9 mouse cellular contexts compared by ENCODE assay signal in the genomic region with DNA sequence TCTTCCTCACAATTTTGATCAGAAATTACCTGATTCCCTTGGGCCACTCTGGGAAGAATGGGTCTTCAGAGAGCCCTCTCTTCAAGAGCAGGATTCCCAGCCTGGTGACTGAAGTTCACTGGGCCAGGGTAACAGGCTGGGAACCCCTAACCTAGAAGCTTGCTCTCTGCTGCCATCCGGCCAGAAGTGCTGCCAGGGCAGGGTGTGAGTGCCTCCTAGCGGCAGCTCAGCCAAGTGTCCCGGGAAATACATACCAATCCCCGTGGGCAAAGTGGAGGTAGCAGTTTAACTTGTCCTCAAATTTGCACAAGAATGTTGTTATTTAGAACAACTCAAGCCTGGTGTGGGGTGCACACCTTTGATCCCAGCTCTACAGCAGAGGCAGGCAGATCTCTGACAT. TPM values are rescaled to one million over a fixed set of nuclear protein-coding genes. Genes with fewer than 3 reads are reported as not detected.
A peak's percentile ranks its signal among the peaks of the same experiment; 100 is the strongest.
DNase-seq lines count a peak whose midpoint lies in the region; ATAC-seq and TF ChIP-seq lines count a peak whose summit lies in the region.
"Had no signal": no experiment of that assay in that cellular context is flagged by ENCODE, and none has a peak within 500 bp of the region (broad histone marks: within the 10 kb centered on the region; RNA-seq: fewer than 3 reads in every experiment).

No protein-coding gene starts in this region.

- peak; percentile 79 for DNase-seq in midbrain, embryonic 10.5 days (ENCODE audit: low spot score)
- peak; percentile 88 for DNase-seq in adrenal gland, postnatal 10 days
- DNase-seq in embryonic facial prominence, embryonic 14.5 days (ENCODE audit: low spot score): peak; percentile 59
- peak; percentile 77 for DNase-seq in induced T-regulatory cell, adult 2 months (ENCODE audit: low read depth)
- DNase-seq in left cerebral cortex, postnatal 4 days: peak; percentile 68
- peak; percentile 75 to 77 for DNase-seq in thymus, postnatal 36 days

- TF ChIP-seq CTCF in olfactory bulb, adult 2 months (IDR thresholded peaks at IDR 0.05; ENCODE audit: insufficient read depth, low read depth, low read length): 0 out of 2 replicates have a peak, but pooled peaks have one; percentile 27

- no peaks in the 10 kb centered on the region for H3K4me1 ChIP-seq in midbrain, embryonic 10.5 days
- H3K4me1 ChIP-seq in midbrain, embryonic 15.5 days: no peaks in the 10 kb centered on the region
- H3K4me1 ChIP-seq in embryonic facial prominence, embryonic 14.5 days (ENCODE audit: control insufficient read depth, insufficient read depth, low read length): no peaks in the 10 kb centered on the region
- no peaks in the 10 kb centered on the region for H3K4me1 ChIP-seq in olfactory bulb, adult 2 months (ENCODE audit: control insufficient read depth, insufficient read depth, low read length)
- H3K4me1 ChIP-seq: neural tube, embryonic 12.5 days had no signal

- WGBS in midbrain, embryonic 10.5 days: 7% methylated on average over 4 of the region's 4 CpGs
- WGBS in midbrain, embryonic 15.5 days: 4% methylated on average over 4 of the region's 4 CpGs
- 6% methylated on average over 4 of the region's 4 CpGs for WGBS in embryonic facial prominence, embryonic 14.5 days
- WGBS in olfactory bulb, adult 2 months: 16% methylated on average over 4 of the region's 4 CpGs

- no peak overlapping the region for H3K4me2 ChIP-seq in midbrain, embryonic 15.5 days
- no peak overlapping the region for H3K4me2 ChIP-seq in embryonic facial prominence, embryonic 14.5 days (ENCODE audit: low read depth, low read length)
- H3K4me2 ChIP-seq: neural tube, embryonic 12.5 days had no signal

- no peaks in the 10 kb centered on the region for H3K9me3 ChIP-seq in midbrain, embryonic 10.5 days (replicated peaks)
- H3K9me3 ChIP-seq in midbrain, embryonic 15.5 days: no peaks in the 10 kb centered on the region
- no peaks in the 10 kb centered on the region for H3K9me3 ChIP-seq in embryonic facial prominence, embryonic 14.5 days (ENCODE audit: control insufficient read depth, low read length)
- H3K9me3 ChIP-seq: neural tube, embryonic 12.5 days had no signal

- intact Hi-C loops in left cerebral cortex, postnatal 4 days (cut with DNase I): no loop called here

- no peak overlapping the region for H3K4me3 ChIP-seq in midbrain, embryonic 10.5 days
- H3K4me3 ChIP-seq in midbrain, embryonic 15.5 days: no peak overlapping the region
- H3K4me3 ChIP-seq in embryonic facial prominence, embryonic 14.5 days (ENCODE audit: low read depth, low read length): no peak overlapping the region
- no peak overlapping the region for H3K4me3 ChIP-seq in olfactory bulb, adult 2 months (ENCODE audit: insufficient read depth, low read depth, low read length)
- H3K4me3 ChIP-seq: neural tube, embryonic 12.5 days had no signal

- 0 out of 2 replicates have a peak, but pooled peaks cover 3% of the 10 kb centered on the region for H3K27me3 ChIP-seq in midbrain, embryonic 10.5 days (ENCODE audit: low read depth, poor library complexity, severe bottlenecking)
- no peaks in the 10 kb centered on the region for H3K27me3 ChIP-seq in midbrain, embryonic 15.5 days (replicated peaks)
- H3K27me3 ChIP-seq in embryonic facial prominence, embryonic 14.5 days (replicated peaks; ENCODE audit: control insufficient read depth, insufficient read depth, low read length): no peaks in the 10 kb centered on the region
- H3K27me3 ChIP-seq: neural tube, embryonic 12.5 days had no signal

- no peak for TF ChIP-seq POLR2A in olfactory bulb, adult 2 months (IDR thresholded peaks at IDR 0.05; ENCODE audit: insufficient read depth, low read depth, low read length)

- no peak for ATAC-seq in midbrain, embryonic 15.5 days (replicated peaks)
- no peak for ATAC-seq in embryonic facial prominence, embryonic 14.5 days (ENCODE audit: low read depth)

- no peak overlapping the region for H3K9ac ChIP-seq in midbrain, embryonic 15.5 days
- H3K9ac ChIP-seq in embryonic facial prominence, embryonic 14.5 days (ENCODE audit: low read depth, low read length): no peak overlapping the region
- H3K9ac ChIP-seq: neural tube, embryonic 12.5 days had no signal

- H3K36me3 ChIP-seq in midbrain, embryonic 10.5 days: no peaks in the 10 kb centered on the region
- H3K36me3 ChIP-seq in midbrain, embryonic 15.5 days (replicated peaks): no peaks in the 10 kb centered on the region
- H3K36me3 ChIP-seq in embryonic facial prominence, embryonic 14.5 days (ENCODE audit: control insufficient read depth, insufficient read depth, low read length): no peaks in the 10 kb centered on the region
- H3K36me3 ChIP-seq: neural tube, embryonic 12.5 days had no signal

- H3K27ac ChIP-seq in midbrain, embryonic 10.5 days (replicated peaks): no peak overlapping the region
- no peak overlapping the region for H3K27ac ChIP-seq in midbrain, embryonic 15.5 days
- H3K27ac ChIP-seq in embryonic facial prominence, embryonic 14.5 days (replicated peaks; ENCODE audit: low read depth, low read length): no peak overlapping the region
- H3K27ac ChIP-seq in olfactory bulb, adult 2 months (ENCODE audit: insufficient read depth, low read depth, low read length): no peak overlapping the region
- H3K27ac ChIP-seq: neural tube, embryonic 12.5 days had no signal

RNA-seq across cellular contexts. Expression of a gene that starts 16.5 kb away (rescaled TPM):
- 0.14 TPM in 1 of 2 replicates, not detected in the other for polyA plus RNA-seq in midbrain, embryonic 10.5 days (2016; fragmentation: Nextera tagmentation; extraction: Ambion mirVana)
- polyA plus RNA-seq in midbrain, embryonic 15.5 days (2015; fragmentation: Nextera tagmentation; extraction: Ambion mirVana): not detected in 2 replicates
- 1 to 10 TPM; 2.0 to 2.8 TPM for total RNA-seq in adrenal gland, postnatal 10 days (2021)
- polyA plus RNA-seq in embryonic facial prominence, embryonic 14.5 days (2014; fragmentation: Nextera tagmentation; extraction: Ambion mirVana): not detected in 2 replicates
- not detected for total RNA-seq in left cerebral cortex, postnatal 4 days (2021)
- not detected in 2 replicates for polyA plus RNA-seq in olfactory bulb, adult 2 months (2012; ENCODE audit: insufficient read depth, insufficient read length, low replicate concordance, missing spikeins)
- polyA plus RNA-seq: neural tube, embryonic 12.5 days had no signal
